Mouse (Mus musculus) gastrocnemius, postnatal 14 days (tissue): ENCODE measurements around the gene Tmed10. TPM values are rescaled to one million over a fixed set of nuclear protein-coding genes. Genes with fewer than 3 reads are reported as not detected.

ENCODE experiments used
- DNase-seq: peaks from one replicate; pipeline ENCODE4 v3.0.0; 2021; ENCODE audit warnings: mixed read lengths
- intact Hi-C: fragments of 180-260 bp; cut with DNase I; formaldehyde crosslinking; loops from one replicate; pipeline ENCODE4 v1.15.1; 2025; ENCODE audit warnings: low total_unique reads
- long read RNA-seq, 2 experiments: library from polyadenylated mRNA; stranded (forward); transcript quantifications; one replicate each; pipeline ENCODE4 v2.0.0; 2021
- total RNA-seq, 2 experiments: library from RNA; stranded (reverse); gene quantifications; 2 replicates each; pipeline ENCODE4 v1.2.3; 2021

The Tmed10 gene
- total RNA-seq, result 100 to 1,000 TPM; 130 to 135 TPM
- long read RNA-seq, experiment 1, transcript Tmed10-201 (5 exons, 1,482 nt), result major isoform, 82 of 127 reads
- long read RNA-seq, experiment 1, partial matches to known transcripts, result 1 of 127 reads
- long read RNA-seq, experiment 1, other reads (novel, unspliced or antisense), result 44 of 127 reads
- long read RNA-seq, experiment 2, transcript Tmed10-201 (5 exons, 1,482 nt), result major isoform, 102 of 160 reads
- long read RNA-seq, experiment 2, partial matches to known transcripts, result 1 of 160 reads
- long read RNA-seq, experiment 2, other reads (novel, unspliced or antisense), result 56 of 160 reads

DNA sequence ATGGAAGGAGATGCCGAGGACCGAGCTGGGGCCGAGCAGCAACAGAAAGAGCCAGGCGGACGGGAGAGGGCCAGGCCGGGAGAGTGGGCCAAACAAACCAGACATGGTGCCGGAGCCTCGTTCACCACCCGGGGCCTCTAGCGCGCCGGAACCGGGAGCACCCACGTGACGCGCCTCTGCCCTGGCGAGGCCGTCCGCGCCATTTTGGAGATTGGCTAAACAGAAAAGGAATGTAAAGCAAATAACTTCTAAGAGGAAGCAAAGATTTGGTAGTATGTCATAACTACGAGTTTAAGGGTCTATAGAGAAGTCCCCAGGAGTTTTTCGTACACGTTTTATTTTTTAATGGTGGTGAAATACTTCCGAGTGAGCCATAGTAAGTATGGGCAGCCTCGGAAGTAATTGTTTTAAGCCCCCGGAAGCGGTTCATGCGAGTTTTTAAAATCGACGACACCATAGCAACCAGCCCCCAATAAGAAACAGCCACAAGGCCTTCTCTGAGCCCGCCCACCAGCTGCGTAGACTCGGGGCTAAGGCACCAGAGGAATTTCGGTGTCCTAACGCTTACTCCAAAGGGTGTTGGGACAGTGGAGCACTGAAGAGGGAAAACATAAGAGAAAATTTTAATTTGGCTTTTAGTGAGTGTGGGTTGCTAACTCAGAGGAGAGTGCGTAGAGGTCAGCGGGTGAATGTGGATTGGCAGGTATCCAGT is at the start of gene Tmed10:
Gene Tmed10 (minus strand): TSS at position 287 of the 712 bp plus-strand sequence.
- intact Hi-C loops, result no loop called here
- peak; percentile 88 for DNase-seq

DNA sequence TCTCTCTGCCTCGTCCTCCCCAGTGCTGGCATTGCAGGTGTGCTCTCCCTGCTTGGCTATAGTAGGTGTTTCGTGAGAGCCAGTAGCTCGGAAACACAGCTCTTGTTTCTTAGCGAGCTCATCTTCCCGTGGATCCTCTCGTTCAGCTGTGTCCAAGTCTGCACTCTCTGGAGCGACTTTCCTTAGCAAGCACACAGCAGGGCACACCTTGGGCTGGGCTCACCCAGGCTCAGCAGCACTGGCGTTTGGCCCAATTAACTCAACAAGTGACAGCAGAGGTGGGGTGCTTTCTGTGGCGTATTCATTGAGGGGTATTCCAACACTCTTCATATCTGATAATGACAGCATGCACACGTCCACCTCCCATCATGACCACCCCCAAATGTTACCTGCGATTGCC is 48.6 kb upstream of the Tmed10 start:
- no peak for DNase-seq
- intact Hi-C loops, result no loop called here

DNA sequence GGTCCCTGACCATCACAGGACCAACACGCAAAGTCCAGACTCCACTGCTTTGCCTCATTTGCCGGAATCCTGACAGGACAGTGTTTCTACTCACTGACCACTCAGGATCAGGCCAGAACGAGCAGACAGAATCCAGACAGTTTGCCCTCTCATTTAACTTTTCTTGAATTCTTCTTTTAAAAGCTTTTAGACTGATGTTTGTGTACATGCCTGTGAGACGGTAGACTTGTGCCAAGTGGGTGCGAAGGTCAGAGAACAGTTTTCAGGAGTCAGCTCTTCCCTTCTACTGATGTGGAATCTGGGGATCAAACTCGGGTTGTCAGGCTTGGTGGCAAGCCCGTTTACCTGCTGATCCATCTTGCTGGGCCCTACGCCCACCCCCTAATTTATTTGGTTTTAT is 47.9 kb upstream of the Tmed10 start:
- intact Hi-C loops, result no loop called here
- DNase-seq, result no peak

GRCm38 (mm10) chr12:85420945-85421344 is 46.3 kb upstream of the Tmed10 start:
- no peak for DNase-seq
- intact Hi-C loops, result no loop called here

- intact Hi-C loops, result no loop called here
- peak; percentile 41 for DNase-seq
Measured at GRCm38 (mm10) chr12:85417845-85418244, 43.2 kb upstream of the Tmed10 start.

DNA sequence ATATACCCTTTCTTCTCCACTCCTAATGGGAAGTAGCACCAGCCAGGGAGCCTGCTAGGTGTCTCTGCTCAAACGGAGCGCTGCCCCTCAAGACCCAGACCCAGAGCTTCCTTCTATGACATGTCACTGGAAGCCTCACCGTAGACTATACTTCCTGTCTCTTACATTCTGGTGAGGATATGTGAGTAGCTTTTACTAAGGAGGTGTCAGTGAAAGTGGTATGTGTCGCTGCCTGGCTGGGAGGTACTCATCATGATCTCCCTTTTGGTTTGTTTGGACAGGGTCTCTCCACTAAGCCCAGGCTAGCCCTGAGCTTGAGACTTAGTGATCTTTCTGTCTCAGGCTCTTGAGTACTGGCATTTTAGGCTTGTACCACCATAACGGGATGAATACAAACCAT is 41.7 kb upstream of the Tmed10 start:
- DNase-seq, result no peak
- intact Hi-C loops, result no loop called here

GRCm38 (mm10) chr12:85415876-85416275 is 41.2 kb upstream of the Tmed10 start:
- intact Hi-C loops, result no loop called here
- DNase-seq, result no peak

DNA sequence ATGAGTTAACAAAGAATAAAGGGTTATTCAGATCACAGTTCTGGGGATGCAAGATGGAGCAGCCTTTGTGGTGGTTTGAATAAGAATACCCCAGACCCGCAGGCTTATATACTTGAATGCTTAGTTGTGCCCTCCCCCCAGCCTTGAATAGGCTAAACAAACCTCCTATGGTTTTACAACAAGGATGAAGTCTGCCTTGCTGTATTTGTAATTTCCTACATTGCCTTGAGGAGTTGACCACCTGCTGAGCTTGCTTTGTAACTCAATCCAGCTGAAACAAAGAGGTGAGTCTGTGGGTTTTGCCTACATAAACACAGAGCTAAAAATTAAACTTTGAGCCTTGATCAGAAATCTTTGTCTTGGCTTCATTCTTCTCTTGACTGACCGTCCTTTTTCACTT is 36.5 kb upstream of the Tmed10 start:
- DNase-seq, result no peak
- intact Hi-C loops, result no loop called here

- no peak for DNase-seq
- intact Hi-C loops, result no loop called here
Measured at GRCm38 (mm10) chr12:85397960-85398272, 23.3 kb upstream of the Tmed10 start.

- intact Hi-C loops, result no loop called here
- DNase-seq, result no peak
Measured at GRCm38 (mm10) chr12:85397063-85397959, 22.7 kb upstream of the Tmed10 start.

GRCm38 (mm10) chr12:85393981-85394380 is 19.3 kb upstream of the Tmed10 start:
- intact Hi-C loops, result no loop called here
- no peak for DNase-seq

DNA sequence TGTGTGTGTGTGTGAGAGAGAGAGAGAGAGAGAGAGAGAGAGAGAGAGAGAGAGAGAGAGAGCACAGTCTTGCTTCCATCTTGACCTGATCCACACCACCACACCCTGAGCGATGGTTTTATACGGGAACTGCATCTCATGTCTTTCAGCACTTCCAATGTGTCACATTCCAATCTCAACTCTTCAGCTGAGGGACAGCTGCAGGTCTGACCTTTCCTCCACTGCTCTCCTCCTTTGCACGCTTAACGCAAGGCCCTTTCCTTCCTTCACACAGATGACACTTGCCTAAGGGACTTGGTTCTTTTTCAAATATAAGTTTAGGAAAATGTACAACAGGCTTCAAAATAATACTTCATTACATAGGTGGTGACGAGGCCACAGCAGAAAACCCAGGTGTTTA is 18.9 kb upstream of the Tmed10 start:
- intact Hi-C loops, result no loop called here
- no peak for DNase-seq

- DNase-seq, result no peak
- intact Hi-C loops, result no loop called here
Measured at GRCm38 (mm10) chr12:85391148-85391547, 16.5 kb upstream of the Tmed10 start.

DNA sequence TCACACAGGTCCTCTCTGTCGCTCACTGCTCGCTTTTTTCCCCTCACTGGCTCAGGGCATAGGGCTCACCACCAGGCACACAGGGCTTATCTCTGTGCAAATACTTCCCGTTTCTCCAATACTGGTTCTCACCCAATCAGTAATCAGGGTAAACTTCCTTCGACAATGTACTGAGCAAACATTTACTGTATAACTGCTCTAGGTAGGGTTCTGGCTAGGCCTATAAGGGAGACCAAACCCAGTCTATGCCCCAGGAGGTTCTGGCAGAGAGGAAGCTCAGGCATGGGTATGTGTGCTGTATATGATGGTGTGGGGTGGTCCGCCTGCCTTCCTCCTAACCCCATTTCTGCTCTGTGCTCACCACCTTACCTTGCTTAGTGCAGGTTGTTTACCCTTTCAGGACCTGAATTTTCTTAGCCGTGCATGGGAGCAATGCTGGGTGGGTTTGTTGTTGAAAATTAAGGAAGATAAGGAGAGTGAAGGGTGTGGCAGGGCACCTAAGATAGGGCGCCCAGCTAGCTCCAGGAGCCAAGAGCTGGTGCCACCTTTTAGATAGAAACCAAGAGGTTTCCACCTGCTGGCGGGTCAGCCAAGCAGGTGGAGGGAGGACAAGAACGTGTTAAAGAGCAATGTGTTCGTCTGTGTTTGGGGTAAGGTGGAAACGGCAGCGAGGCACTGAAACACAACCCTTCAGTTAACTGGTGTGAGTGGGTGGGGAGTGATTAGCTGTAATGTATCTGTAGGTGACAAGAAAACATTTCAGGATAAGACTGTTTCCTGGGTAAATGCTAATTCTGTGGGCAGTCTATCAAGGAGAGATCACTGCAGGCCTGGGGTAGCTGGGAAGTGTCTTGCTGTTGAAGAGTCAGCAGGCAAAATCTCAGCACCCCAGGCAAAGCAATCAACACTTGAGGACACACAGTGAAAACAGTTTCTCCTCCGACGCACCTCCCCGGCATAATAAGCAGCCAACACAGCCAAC is 14.8 kb upstream of the Tmed10 start:
- intact Hi-C loops, result no loop called here
- DNase-seq, result no peak

- no peak for DNase-seq
- intact Hi-C loops, result no loop called here
Measured at GRCm38 (mm10) chr12:85385995-85386375, 11.3 kb upstream of the Tmed10 start.

GRCm38 (mm10) chr12:85385329-85385994 is 10.8 kb upstream of the Tmed10 start:
- intact Hi-C loops, result no loop called here
- DNase-seq, result no peak

GRCm38 (mm10) chr12:85382761-85383680 is 8.4 kb upstream of the Tmed10 start:
- no peak for DNase-seq
- intact Hi-C loops, result no loop called here

DNA sequence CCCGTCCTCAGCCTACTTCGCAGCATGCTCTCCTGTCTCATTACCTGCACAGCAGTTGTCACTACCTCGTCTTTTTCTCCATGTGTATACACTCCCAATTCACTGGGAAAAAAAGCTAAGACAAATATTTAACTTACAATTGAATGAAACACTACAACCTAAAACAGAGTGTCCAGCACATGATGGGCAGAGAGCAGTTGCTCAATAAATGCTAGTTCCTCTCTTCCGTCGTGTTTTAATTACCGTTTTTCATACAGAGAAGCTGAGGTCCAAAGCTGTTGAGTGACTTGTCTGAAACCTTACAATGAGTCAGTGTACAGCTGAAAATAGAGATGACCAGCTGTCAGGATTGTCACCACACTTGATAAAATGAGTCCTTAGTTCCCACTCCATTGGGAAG is 6.9 kb upstream of the Tmed10 start:
- no peak for DNase-seq
- intact Hi-C loops, result no loop called here
